Mouse (Mus musculus) midbrain, embryonic 16.5 days (tissue): ENCODE measurements around the gene Dio1. TPM values are rescaled to one million over a fixed set of nuclear protein-coding genes. Genes with fewer than 3 reads are reported as not detected.
A peak's percentile ranks its signal among the peaks of the same experiment; 100 is the strongest.

Experiments
- ATAC-seq: fragments of 200-750 bp; cut with Nextera tagmentation; 2 replicates; pipeline ENCODE4 v1.8.0; 2017; ENCODE audit warnings: moderate TSS enrichment
- H3K27ac ChIP-seq: fragments of 300-500 bp; sonication (generic); 2 replicates; pipeline ENCODE4 v1.5.1; 2014; ENCODE audit warnings: mild to moderate bottlenecking, low read length, mixed read lengths
- H3K27me3 ChIP-seq: fragments of 300-500 bp; sonication (generic); 2 replicates; pipeline ENCODE4 v1.6.1; 2014; ENCODE audit warnings: low read depth, low read length, mixed read lengths; ENCODE audit not compliant: control insufficient read depth, insufficient read depth
- H3K36me3 ChIP-seq: fragments of 300-500 bp; sonication (generic); 2 replicates; pipeline ENCODE4 v1.6.1; 2014; ENCODE audit warnings: mild to moderate bottlenecking, low read length, moderate library complexity, mixed read lengths; ENCODE audit not compliant: control insufficient read depth, insufficient read depth
- H3K4me1 ChIP-seq: fragments of 300-500 bp; sonication (generic); 2 replicates; pipeline ENCODE4 v1.6.1; 2014; ENCODE audit warnings: mild to moderate bottlenecking, low read length, mixed read lengths; ENCODE audit not compliant: control insufficient read depth, insufficient read depth
- H3K4me2 ChIP-seq: fragments of 300-500 bp; sonication (generic); 2 replicates; pipeline ENCODE4 v1.6.1; 2014; ENCODE audit warnings: mild to moderate bottlenecking, low read length, mixed read lengths
- H3K4me3 ChIP-seq: fragments of 300-500 bp; sonication (generic); 2 replicates; pipeline ENCODE4 v1.5.1; 2014; ENCODE audit warnings: low read depth, mild to moderate bottlenecking, low read length, moderate library complexity, mixed read lengths
- H3K9ac ChIP-seq: fragments of 300-500 bp; sonication (generic); 2 replicates; pipeline ENCODE4 v1.6.1; 2014; ENCODE audit warnings: low read depth, low read length, mixed read lengths
- H3K9me3 ChIP-seq: fragments of 300-500 bp; sonication (generic); replicated peaks from 2 replicates; pipeline ENCODE4 v1.6.1; 2014; ENCODE audit warnings: mild to moderate bottlenecking, low read length, mixed read lengths; ENCODE audit not compliant: control insufficient read depth, poor library complexity, severe bottlenecking
- WGBS: fragments of 180-500 bp; shearing (Covaris S2); extraction: QIAGEN DNeasy Blood & Tissue Kit; methylation state at CpG from one replicate; pipeline ENCODE4 v1.1.7; 2014; 5-methylcytosine and 5-hydroxymethylcytosine counted together
- polyA plus RNA-seq: library from polyadenylated mRNA; unstranded; fragments of >200 nt; fragmentation: Nextera tagmentation; extraction: Ambion mirVana; gene quantifications from 2 replicates; pipeline ENCODE4 v1.2.1, GENCODE M21; 2015

The Dio1 gene
- not detected in 2 replicates for polyA plus RNA-seq

- H3K4me2 ChIP-seq: no peak within 1 kb of the TSS
- H3K9ac ChIP-seq: no peak within 1 kb of the TSS
- ATAC-seq: no peak
- H3K27me3 ChIP-seq: no peaks in the 10 kb centered on the region
- no peak within 1 kb of the TSS for H3K4me3 ChIP-seq
- H3K4me1 ChIP-seq: no peaks in the 10 kb centered on the region
- no peaks in the 10 kb centered on the region for H3K9me3 ChIP-seq
- no peaks in the 10 kb centered on the region for H3K36me3 ChIP-seq
- H3K27ac ChIP-seq: no peak within 1 kb of the TSS
- WGBS: 66% methylated on average over 6 of the region's 6 CpGs
These were observed at the start of gene Dio1 for GRCm38 (mm10) chr4:107306966-107307365. Dio1 (minus strand) TSS chr4:107307169.

GRCm38 (mm10) chr4:107354543-107354942, 47.6 kb upstream of the Dio1 start:
- no peak overlapping the region for H3K27ac ChIP-seq
- 68% methylated on average over 4 of the region's 4 CpGs for WGBS
- no peak for ATAC-seq

DNA sequence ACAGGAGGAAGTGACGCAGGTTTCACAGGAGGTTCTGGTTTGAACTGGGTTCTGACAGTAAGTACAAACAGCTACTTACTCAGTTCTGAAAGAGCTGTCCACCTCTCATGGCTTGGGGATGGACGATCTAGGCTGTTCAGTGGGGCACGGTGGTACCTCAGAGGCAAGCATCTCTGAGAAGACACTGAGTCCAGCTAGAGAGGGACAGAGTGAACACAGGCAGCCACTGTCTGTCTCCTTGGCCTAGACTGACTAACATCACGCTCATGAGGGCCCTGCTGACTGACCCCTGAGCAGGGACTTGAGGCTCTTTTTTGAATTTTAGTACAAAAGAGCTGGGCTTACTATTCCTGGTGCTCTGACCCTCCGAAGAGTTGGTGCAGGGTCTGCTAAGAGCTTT, 47.2 kb upstream of the Dio1 start:
- ATAC-seq: no peak
- no peaks in the 10 kb centered on the region for H3K27me3 ChIP-seq
- no peak overlapping the region for H3K27ac ChIP-seq
- H3K9ac ChIP-seq: no peak overlapping the region
- H3K36me3 ChIP-seq: no peaks in the 10 kb centered on the region; the same call in none of the 2 replicates
- 81% methylated on average over 5 of the region's 5 CpGs for WGBS
- no peak overlapping the region for H3K4me3 ChIP-seq
- H3K4me2 ChIP-seq: no peak overlapping the region
- H3K9me3 ChIP-seq: no peaks in the 10 kb centered on the region
- H3K4me1 ChIP-seq: no peaks in the 10 kb centered on the region

More at GRCm38 (mm10) chr4:107354543-107354942, 47.6 kb upstream of the Dio1 start:
- H3K9me3 ChIP-seq: no peaks in the 10 kb centered on the region
- H3K4me3 ChIP-seq: no peak overlapping the region
- H3K4me1 ChIP-seq: no peaks in the 10 kb centered on the region
- H3K9ac ChIP-seq: no peak overlapping the region
- H3K36me3 ChIP-seq: no peaks in the 10 kb centered on the region; the same call in none of the 2 replicates
- H3K27me3 ChIP-seq: no peaks in the 10 kb centered on the region
- H3K4me2 ChIP-seq: no peak overlapping the region

GRCm38 (mm10) chr4:107353612-107354011, 46.6 kb upstream of the Dio1 start:
- no peak overlapping the region for H3K9ac ChIP-seq
- WGBS: 88% methylated on average over 3 of the region's 3 CpGs
- no peaks in the 10 kb centered on the region for H3K9me3 ChIP-seq
- H3K36me3 ChIP-seq: no peaks in the 10 kb centered on the region; the same call in none of the 2 replicates
- no peak overlapping the region for H3K4me3 ChIP-seq
- no peaks in the 10 kb centered on the region for H3K27me3 ChIP-seq
- H3K4me1 ChIP-seq: peaks cover 4% of the 10 kb centered on the region; the same call in 1 of the 2 replicates
- H3K27ac ChIP-seq: no peak overlapping the region
- H3K4me2 ChIP-seq: no peak overlapping the region
- no peak for ATAC-seq

DNA sequence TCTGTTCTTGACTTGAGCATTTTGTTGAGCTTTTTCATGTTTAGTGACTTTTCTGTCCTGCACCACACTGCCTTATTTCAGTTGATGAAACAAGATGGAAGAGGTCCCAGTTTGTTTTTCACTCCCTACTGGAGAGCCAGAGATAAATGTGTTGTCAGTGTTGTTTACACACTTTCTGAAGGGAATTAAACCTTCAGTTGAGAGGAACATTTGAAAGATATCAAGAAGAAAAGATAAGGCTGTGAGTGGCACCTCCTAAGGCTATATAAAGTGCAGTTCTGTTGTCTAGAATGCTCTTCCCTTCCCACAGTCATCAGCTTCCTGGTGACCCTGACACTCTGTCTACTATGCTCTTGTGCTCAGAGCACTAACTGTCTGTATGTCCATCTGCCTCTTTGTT, 44.4 kb upstream of the Dio1 start:
- no peak for ATAC-seq
- Histone ChIP-seq H3K4me3 (no peak overlapping the region), H3K36me3 (no peaks in the 10 kb centered on the region; the same call in none of the 2 replicates), H3K9ac (no peak overlapping the region), H3K4me2 (no peak overlapping the region), H3K4me1 (peaks cover 6% of the 10 kb centered on the region; the same call in 1 of the 2 replicates), H3K27ac (no peak overlapping the region), H3K27me3 (no peaks in the 10 kb centered on the region), H3K9me3 (no peaks in the 10 kb centered on the region)

- WGBS: 72% methylated on average over 8 of the region's 8 CpGs
- no peak overlapping the region for H3K4me3 ChIP-seq
- no peaks in the 10 kb centered on the region; the same call in none of the 2 replicates for H3K36me3 ChIP-seq
- H3K4me2 ChIP-seq: no peak overlapping the region
- ATAC-seq: peak; percentile 65; the same call in 1 of the 2 replicates
- peaks cover 6% of the 10 kb centered on the region; the same call in 1 of the 2 replicates for H3K4me1 ChIP-seq
- no peaks in the 10 kb centered on the region for H3K9me3 ChIP-seq
- no peak overlapping the region for H3K27ac ChIP-seq
- H3K27me3 ChIP-seq: no peaks in the 10 kb centered on the region
- H3K9ac ChIP-seq: no peak overlapping the region
These were observed 42.5 kb upstream of the Dio1 start for GRCm38 (mm10) chr4:107349311-107350008.

DNA sequence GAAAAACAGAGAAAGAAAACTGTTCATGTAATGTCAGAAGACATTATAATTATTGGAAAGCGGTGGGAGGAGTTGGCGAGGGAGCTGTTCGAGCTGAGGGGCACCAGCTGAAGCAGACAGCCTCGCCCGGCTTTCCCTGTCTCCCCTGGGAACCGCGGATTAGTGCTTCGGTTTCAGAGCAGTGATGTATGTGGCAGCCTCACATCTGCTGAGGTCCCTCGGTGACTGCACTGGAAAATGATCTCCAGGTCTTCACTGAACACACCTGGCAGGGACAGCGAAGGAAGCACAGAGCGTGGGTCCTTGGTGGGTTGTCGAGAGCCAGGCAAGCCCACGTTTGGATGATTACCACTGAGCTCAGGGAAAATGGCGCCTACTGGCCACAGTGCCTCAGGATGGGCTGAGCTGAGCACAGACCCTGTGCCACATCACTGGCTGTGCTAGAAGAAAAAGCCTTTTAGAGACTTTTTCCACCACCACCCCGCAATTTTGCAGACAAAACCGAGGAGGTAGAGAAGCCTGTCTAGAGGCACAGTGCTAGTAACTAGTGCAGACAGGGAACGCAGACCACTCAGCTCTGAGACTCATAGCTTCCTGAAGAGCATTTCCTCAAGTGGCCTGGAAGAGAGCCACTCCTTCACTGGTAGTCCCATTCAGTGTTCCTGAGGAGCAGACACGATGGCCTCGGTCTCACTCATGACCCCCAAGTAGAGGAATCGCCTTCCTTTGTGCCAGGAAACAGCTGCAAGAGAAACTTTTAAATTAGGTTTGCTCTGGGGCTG, 41.8 kb upstream of the Dio1 start:
- H3K4me3 ChIP-seq: no peak overlapping the region
- H3K9me3 ChIP-seq: no peaks in the 10 kb centered on the region
- 0 out of 2 replicates have a peak overlapping the region, but pooled peaks have one; percentile 12 for H3K9ac ChIP-seq
- H3K36me3 ChIP-seq: no peaks in the 10 kb centered on the region; the same call in 1 of the 2 replicates
- H3K4me1 ChIP-seq: peaks cover 6% of the 10 kb centered on the region; the same call in 1 of the 2 replicates
- H3K27me3 ChIP-seq: no peaks in the 10 kb centered on the region
- no peak overlapping the region for H3K4me2 ChIP-seq
- WGBS: 65% methylated on average over 20 of the region's 20 CpGs
- peak overlapping the region; percentile 40 for H3K27ac ChIP-seq
- ATAC-seq: peak; percentile 36; the same call in 1 of the 2 replicates

- 84% methylated on average over 6 of the region's 6 CpGs for WGBS
- H3K27me3 ChIP-seq: no peaks in the 10 kb centered on the region
These were observed 40.3 kb upstream of the Dio1 start for GRCm38 (mm10) chr4:107347221-107347620.

GRCm38 (mm10) chr4:107344612-107345011, 37.6 kb upstream of the Dio1 start:
- no peaks in the 10 kb centered on the region for H3K36me3 ChIP-seq
- 74% methylated on average over 7 of the region's 7 CpGs for WGBS

More at GRCm38 (mm10) chr4:107347221-107347620, 40.3 kb upstream of the Dio1 start:
- Histone ChIP-seq H3K9me3 (no peaks in the 10 kb centered on the region), H3K4me1 (peaks cover 6% of the 10 kb centered on the region; the same call in 1 of the 2 replicates), H3K36me3 (no peaks in the 10 kb centered on the region; the same call in 1 of the 2 replicates), H3K4me2 (no peak overlapping the region), H3K4me3 (no peak overlapping the region), H3K27ac (no peak overlapping the region), H3K9ac (no peak overlapping the region)
- ATAC-seq: no peak

More at GRCm38 (mm10) chr4:107344612-107345011, 37.6 kb upstream of the Dio1 start:
- ATAC-seq: no peak
- H3K9ac ChIP-seq: no peak overlapping the region
- H3K9me3 ChIP-seq: no peaks in the 10 kb centered on the region
- no peak overlapping the region for H3K4me2 ChIP-seq
- H3K4me3 ChIP-seq: no peak overlapping the region
- no peaks in the 10 kb centered on the region for H3K27me3 ChIP-seq
- no peak overlapping the region for H3K27ac ChIP-seq
- peaks cover 6% of the 10 kb centered on the region; the same call in 1 of the 2 replicates for H3K4me1 ChIP-seq
